Mouse (Mus musculus): Measurements from ENCODE around the gene Mamdc2.
A peak's percentile ranks its signal among the peaks of the same experiment; 100 is the strongest.
"Not testable (repeated sequence)": the region's sequence is repeated elsewhere in the genome, so short reads cannot be mapped to it uniquely, and the experiment has no call there.

Gene Mamdc2

GRCm38 (mm10) chr19:23447988-23448497 is at the start of gene Mamdc2:
Gene Mamdc2 (minus strand): TSS chr19:23448442.
- DNase-seq (ENCODE audit: low read depth, low spot score): no peak

DNA sequence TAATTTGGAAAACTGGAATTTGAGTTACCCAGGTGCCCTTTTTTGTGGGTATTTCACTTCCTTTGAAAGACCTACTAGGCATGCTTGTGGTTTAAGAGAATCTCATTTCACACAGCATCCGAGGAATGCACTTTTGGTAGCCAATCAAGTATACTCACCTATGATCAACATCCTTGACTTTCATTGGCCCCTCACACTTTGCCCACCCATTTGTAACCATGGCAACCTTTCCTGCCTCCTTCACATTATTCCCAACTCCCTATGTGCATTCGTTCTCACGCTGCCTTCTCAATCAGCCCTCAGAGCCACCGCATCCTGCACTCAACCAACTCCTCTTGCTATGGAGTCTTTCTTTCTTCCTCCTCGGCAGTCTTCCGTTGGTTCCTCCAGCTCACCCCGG is 49.8 kb upstream of the Mamdc2 start:
- DNase-seq (ENCODE audit: low read depth, low spot score): no peak

GRCm38 (mm10) chr19:23497171-23497917 is 49.1 kb upstream of the Mamdc2 start:
- no peak for DNase-seq (ENCODE audit: low read depth, low spot score)

GRCm38 (mm10) chr19:23496536-23496935 is 48.3 kb upstream of the Mamdc2 start:
- DNase-seq (ENCODE audit: low read depth, low spot score): no peak

DNA sequence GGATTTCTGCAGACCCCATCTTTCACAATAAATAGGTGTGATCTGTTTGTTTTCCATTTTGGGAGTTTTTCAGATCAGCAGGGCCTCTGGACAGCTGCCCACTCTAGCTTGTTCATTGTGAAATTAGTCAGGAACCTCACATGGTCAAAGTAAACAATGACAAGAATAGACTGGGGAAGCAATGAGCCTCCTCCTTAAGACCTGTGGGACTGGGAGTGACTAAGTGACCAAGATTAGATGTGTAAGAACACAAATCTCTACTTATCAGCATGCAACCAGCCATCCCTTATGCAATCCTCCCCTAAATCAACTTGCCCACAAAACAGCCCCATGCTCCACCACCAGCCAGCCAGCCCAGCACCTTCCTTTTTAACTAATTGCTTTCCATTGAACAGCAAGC is 44.4 kb upstream of the Mamdc2 start:
- DNase-seq (ENCODE audit: low read depth, low spot score): no peak

DNA sequence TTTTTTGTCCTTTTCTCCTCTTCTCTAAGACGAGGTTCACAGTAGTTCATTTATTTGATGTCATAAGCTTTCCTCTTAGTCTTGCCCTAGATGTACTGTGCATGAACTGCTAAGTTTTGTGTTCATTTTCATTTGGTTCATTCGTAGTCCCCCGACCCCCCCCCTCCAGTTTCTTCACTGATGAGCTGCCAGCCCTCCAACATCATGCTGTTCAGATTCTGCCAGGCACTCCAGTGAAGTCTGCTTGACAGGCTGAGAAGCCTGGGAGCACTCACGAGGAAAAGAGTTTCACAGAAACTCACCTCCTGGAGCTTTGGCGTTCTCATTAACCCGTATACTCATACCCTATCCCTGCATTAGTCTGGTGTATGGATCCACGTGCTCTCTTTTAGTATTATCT is 42.5 kb upstream of the Mamdc2 start:
- DNase-seq (ENCODE audit: low read depth, low spot score): not testable (repeated sequence)

- no peak for DNase-seq (ENCODE audit: low read depth, low spot score)
These were observed 41.5 kb upstream of the Mamdc2 start for GRCm38 (mm10) chr19:23489780-23490179.

DNA sequence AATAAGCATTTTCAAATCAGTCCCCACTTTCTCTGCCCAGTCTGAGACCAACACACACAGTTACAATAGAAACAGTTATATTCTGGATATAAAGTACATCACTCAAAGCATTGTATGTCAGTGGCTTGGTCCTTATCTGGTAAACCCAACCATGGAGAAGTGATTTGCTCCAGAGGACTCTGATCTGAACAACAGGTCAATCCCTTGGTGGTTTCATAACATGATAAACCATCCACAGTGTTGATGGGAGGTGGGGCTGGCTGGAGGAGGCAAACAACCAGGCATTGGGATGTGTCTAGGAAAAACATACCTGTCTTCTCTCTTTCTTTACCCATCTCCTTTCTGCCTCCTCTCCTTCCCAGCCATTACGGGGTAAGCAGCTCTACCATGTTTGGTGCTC is 39.2 kb upstream of the Mamdc2 start:
- no peak for DNase-seq (ENCODE audit: low read depth, low spot score)

DNA sequence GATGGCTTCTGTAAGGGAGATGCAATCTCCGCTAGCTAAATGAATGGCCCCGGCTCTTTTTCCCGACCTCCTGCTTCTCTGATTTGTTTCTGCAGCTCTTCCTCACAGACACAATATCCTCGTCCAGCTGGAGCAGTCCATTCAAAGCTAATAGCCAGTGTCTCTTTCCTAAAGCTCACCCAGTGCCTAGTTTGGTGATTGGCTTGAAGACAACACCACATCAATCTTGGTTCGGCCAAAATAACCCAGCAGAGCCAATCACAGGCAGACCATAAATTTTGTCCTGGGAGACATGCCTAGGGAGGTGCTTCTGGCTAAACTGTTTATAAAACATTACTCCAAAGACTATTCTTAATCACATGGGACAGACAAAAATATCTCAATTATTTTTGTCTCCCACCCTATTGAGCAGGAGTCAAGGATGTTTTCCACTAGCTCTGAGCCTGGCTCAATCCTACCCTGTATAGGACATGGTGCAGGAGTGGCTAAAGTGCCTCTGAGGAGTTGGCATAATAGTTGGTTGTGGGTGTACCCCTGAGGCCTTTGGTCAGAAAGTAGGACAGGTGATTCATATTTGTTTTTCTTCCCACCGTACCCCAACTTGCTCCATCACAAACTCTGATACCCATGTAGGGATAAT is 38.5 kb upstream of the Mamdc2 start:
- DNase-seq (ENCODE audit: low read depth, low spot score): no peak

GRCm38 (mm10) chr19:23485940-23486600 is 37.8 kb upstream of the Mamdc2 start:
- DNase-seq (ENCODE audit: low read depth, low spot score): no peak

- not testable (repeated sequence) for DNase-seq (ENCODE audit: low read depth, low spot score)
These were observed 34.3 kb upstream of the Mamdc2 start for GRCm38 (mm10) chr19:23482571-23482970.

DNA sequence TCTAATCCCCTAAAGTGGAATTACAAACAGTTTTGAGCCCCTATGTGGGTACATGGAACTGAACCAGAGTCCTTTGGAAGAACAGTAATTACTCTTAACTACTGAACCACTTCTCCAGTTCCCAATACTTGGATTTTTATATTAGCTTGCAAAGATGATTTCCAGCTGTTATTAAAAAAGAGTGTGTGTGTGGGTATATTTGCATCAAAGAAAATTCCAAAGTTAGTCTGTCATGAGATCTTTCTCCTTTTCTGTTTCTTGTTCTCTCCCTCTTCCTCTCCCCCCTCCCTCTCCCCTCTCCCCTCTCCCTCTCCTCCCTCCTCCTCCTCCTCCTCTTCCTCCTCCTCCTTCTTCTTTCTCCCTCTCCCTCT is 31.3 kb upstream of the Mamdc2 start:
- DNase-seq (ENCODE audit: low read depth, low spot score): no peak

DNA sequence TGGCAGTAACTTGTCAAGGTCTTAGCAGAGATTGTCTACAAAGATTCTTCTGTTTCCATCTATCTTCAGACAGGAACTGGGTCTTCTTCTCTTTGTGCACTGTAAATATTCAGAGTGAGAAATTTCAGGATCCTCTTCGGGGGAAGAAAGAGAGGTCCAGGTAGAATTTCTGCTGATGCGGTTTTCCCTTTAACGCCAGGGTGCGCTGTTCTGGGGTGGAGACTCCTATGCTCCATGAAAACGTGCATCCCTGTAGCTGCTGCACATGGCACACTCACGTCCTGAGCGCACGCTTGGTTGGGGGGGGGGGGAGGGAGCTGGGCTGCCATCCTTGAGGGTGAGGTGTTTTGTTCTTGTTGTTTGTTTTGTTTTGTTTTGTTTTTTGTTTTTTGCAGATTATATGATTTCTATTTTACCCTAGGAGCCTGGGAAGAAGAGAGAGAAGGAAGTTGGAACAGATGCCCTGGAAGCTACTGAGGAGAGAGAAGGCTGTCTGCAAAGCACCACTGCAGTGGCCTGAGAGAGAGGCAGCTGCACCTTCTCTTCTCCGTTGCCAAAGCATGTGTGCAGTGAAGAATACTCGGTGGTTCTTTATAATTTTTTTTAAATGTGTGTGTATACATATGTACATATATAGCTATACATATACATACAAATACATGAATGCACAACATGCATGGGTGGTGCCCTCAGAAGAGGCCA is 30.8 kb upstream of the Mamdc2 start:
- DNase-seq (ENCODE audit: low read depth, low spot score): peak; percentile 6

DNA sequence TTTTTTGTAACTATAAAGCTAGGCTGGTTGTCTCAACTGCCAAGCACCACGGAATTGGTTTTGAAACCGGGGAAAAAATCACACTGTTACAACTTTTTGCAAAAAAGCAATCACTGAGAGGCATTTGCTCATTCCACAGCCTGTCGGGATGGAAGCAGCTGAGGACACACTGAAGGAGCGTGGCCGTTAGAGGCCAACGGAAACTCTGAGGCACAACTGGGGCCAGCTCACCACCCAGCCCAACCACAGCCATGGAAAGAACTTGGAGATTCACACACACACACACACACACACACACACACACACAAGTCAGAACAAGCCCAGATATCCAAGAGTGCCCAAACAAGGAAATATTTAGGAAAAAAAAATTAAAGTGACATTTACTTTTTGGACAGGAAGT is 29.6 kb upstream of the Mamdc2 start:
- DNase-seq (ENCODE audit: low read depth, low spot score): no peak

GRCm38 (mm10) chr19:23467866-23468265 is 19.6 kb upstream of the Mamdc2 start:
- DNase-seq (ENCODE audit: low read depth, low spot score): no peak

- no peak for DNase-seq (ENCODE audit: low read depth, low spot score)
These were observed 18.8 kb upstream of the Mamdc2 start for GRCm38 (mm10) chr19:23467011-23467410.

- no peak for DNase-seq (ENCODE audit: low read depth, low spot score)
These were observed 9.2 kb upstream of the Mamdc2 start for GRCm38 (mm10) chr19:23457492-23457891.

GRCm38 (mm10) chr19:23451361-23451760 is 3.1 kb upstream of the Mamdc2 start:
- no peak for DNase-seq (ENCODE audit: low read depth, low spot score)

- DNase-seq (ENCODE audit: low read depth, low spot score): peak; percentile 5
These were observed 838 bp downstream of the Mamdc2 start for GRCm38 (mm10) chr19:23447221-23447987.

DNA sequence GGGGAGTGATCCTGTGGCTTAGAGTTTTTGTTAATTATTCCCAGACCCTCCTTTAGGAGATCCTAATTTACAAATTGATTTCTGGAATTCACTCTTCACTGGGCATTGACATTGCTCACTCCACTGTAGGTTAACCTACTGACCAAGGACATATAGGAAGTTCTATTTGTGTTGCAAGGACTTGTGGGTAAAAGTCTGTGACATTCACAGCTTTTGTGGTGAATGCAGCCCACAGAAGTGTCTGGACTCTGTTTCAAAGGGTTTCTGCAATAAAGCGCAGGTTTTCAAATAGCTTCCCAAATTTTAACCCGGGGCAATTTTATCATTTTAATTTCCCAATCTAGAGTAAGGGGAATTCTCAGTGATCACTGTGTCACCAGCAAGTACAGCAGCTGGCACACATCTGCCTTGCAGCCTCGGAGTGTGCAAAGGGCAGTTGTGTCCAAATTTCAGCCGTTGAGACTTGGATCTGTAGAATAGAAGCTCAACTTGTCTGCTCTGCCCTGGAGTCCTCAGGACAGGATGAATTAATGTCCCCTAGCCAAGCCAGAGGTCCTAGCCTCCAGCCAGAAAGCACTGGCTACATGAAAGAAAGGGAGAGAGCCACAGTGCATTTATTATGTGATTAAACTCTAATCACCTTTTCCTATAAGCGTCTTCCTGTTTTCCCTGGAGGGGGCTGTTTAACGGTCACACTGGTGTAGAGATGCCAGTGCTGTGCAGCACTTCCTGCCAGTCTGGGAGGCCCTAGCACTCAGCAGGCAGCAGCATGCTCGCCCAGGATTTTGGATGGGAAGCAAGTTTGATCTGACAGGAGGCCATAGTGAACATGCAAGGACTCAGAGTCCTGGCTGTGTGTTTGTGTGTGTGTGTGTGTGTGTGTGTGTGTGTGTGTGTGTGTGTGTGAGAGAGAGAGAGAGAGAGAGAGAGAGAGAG is 3.1 kb downstream of the Mamdc2 start:
- no peak for DNase-seq (ENCODE audit: low read depth, low spot score)

Data from CD4-positive, CD25-positive, alpha-beta regulatory T cell, adult 2 months (primary cell).